Mouse (Mus musculus) macrophage (primary cell): Measurements from ENCODE around the gene Serpini2. TPM values are rescaled to one million over a fixed set of nuclear protein-coding genes. Genes with fewer than 3 reads are reported as not detected.
"Not testable (repeated sequence)": the region's sequence is repeated elsewhere in the genome, so short reads cannot be mapped to it uniquely, and the experiment has no call there.

ENCODE experiments used
- H3K27ac ChIP-seq: fragments of 350-480 bp; formaldehyde crosslinking; 2 replicates; pipeline ENCODE4 v1.9.0; 2021
- H3K36me3 ChIP-seq: fragments of 350-480 bp; formaldehyde crosslinking; 2 replicates; pipeline ENCODE4 v1.9.0; 2021; ENCODE audit errors: inconsistent target
- H3K4me3 ChIP-seq: fragments of 350-480 bp; formaldehyde crosslinking; 2 replicates; pipeline ENCODE4 v1.9.0; 2021; ENCODE audit errors: inconsistent target
- H3K79me2 ChIP-seq: fragments of 350-480 bp; formaldehyde crosslinking; 2 replicates; pipeline ENCODE4 v1.9.0; 2021; ENCODE audit errors: inconsistent target
- WGBS: methylation state at CpG from one replicate; pipeline ENCODE4 v1.1.7; 2026; ENCODE audit warnings: inconsistent platforms; ENCODE audit not compliant: missing documents; 5-methylcytosine and 5-hydroxymethylcytosine counted together
- polyA plus RNA-seq: library from polyadenylated mRNA; stranded (reverse); fragments of 250-400 nt; gene quantifications from 3 replicates; pipeline ENCODE4 v1.2.4, GENCODE M21; 2018; ENCODE audit warnings: inconsistent platforms
- total RNA-seq, 78 experiments: library from RNA; depleted of rRNA; stranded (reverse); fragments of 250-400 nt; gene quantifications; 1 replicate in 9 of 78; 2 replicates in 24 of 78; 3 replicates in 43 of 78; 4 replicates in 2 of 78; pipeline ENCODE4 v1.2.4; 2018; ENCODE audit warnings: inconsistent platforms in 56 of 78

Gene Serpini2
- total RNA-seq (2018; cell fraction: chromatin; rRNA removed): not detected
- total RNA-seq (2018; cell fraction: cytosol; rRNA removed): not detected
- total RNA-seq (2018; cell fraction: nucleus; rRNA removed): not detected
- polyA plus RNA-seq: not detected in 3 replicates

DNA sequence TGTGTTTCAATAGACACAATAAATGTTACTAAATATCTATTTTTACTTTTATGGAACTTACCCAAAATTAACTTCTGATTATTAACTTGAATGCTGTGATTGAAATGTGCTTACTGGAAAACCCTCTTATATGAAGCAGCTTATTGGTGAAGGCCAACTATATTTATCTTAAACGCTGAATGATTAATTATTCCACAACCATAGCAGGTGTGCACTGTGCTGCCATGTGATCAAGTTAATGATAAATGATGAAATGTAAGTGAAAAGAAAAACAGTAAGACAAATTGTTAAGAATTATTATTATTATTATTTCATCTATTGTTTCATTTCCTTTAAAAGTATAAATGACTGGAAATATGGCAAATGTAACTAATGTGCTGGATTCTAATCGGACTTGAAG is at the start of gene Serpini2:
Serpini2 (minus strand) TSS at position 101 of the 400 bp plus-strand sequence.
- Histone ChIP-seq H3K27ac (no peak within 1 kb of the TSS), H3K79me2 (no peaks in the 10 kb centered on the region), H3K4me3 (no peak within 1 kb of the TSS), H3K36me3 (no peaks in the 10 kb centered on the region)
- WGBS: 100% methylated on average over 2 of the region's 2 CpGs

DNA sequence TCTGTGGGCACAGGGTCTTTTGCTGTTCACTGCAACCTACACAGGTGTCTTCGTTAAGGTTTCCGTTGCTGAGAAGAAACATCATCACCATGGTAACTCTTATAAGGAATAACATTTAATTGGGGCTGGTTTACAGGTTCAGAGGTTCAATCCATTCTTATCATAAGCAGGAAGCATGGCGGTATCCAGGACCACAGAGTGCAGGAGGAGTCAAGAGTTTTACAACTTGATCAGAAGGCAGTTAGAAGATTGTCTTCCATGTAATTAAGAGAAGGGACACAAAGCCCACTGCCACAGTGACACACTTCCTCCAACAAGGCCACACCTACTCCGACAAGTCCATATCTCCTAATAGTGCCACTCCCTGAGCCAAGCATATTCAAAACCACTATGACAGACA is 39.0 kb upstream of the Serpini2 start:
- H3K79me2 ChIP-seq: no peaks in the 10 kb centered on the region
- H3K36me3 ChIP-seq: no peaks in the 10 kb centered on the region
- no peak overlapping the region for H3K27ac ChIP-seq
- H3K4me3 ChIP-seq: no peak overlapping the region
- WGBS: 91% methylated on average over 4 of the region's 4 CpGs

DNA sequence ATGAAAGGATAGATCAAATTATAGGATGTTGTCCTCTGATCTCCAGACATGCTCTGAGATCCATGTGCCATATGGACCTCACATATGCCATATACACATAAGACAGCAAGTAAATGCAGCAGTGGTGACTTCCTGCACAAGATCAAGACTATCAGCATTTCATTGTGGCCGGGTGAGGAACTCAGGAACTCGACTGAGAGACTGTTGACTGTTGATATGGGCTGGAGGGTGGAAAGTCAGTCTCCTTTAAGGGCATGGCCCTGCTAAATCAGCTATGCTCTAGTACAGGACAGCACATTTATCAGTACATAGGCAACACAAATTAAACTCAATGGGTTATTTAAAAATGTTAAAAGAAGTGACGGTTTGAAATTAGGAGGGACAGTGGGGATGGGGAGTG is 38.4 kb upstream of the Serpini2 start:
- no peak overlapping the region for H3K27ac ChIP-seq
- WGBS: 45% methylated on average over 3 of the region's 3 CpGs
- H3K36me3 ChIP-seq: no peaks in the 10 kb centered on the region
- no peak overlapping the region for H3K4me3 ChIP-seq
- H3K79me2 ChIP-seq: no peaks in the 10 kb centered on the region

DNA sequence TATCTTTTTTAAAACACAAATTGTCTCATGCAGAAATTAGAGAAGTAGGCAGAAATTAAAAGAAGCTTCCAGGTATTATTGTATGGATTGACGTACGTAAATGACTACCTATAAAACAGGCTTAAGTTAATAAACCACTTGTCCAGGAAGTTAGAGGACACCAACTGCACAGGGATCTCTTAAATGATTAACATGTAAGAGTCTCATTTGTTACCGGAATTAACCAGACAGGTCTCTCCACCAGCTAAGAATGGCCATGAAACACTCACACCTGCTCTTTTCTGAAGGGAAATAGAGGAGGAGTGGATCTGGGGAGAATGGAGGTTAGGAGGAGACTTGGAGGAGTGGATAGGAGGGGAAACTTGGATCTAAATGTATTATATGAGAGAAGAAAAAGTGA is 35.7 kb upstream of the Serpini2 start:
- Histone ChIP-seq H3K36me3 (no peaks in the 10 kb centered on the region), H3K4me3 (no peak overlapping the region), H3K27ac (no peak overlapping the region), H3K79me2 (no peaks in the 10 kb centered on the region)
- 100% methylated on average over 3 of the region's 3 CpGs for WGBS

DNA sequence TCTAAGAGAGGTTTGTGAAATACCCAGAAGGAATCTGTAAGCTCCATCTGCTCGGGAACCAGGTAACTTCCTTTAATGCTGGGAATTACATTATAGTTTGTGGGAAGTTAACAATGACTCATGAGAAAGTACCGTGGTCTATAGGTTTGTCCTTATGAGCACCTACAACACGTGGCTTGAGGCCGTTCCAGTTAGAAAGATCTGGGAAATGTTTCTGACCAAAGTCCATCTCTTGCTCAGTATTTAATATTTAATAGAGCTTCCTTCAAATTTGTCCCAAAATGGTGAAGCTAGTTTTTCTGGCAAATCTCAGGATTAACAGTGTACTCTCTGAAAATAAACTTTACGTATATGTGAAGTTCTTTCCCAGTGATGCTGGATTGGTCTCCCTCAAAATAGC is 34.7 kb upstream of the Serpini2 start:
- 89% methylated on average over 5 of the region's 5 CpGs for WGBS
- Histone ChIP-seq H3K27ac (no peak overlapping the region), H3K36me3 (no peaks in the 10 kb centered on the region), H3K79me2 (no peaks in the 10 kb centered on the region), H3K4me3 (no peak overlapping the region)

DNA sequence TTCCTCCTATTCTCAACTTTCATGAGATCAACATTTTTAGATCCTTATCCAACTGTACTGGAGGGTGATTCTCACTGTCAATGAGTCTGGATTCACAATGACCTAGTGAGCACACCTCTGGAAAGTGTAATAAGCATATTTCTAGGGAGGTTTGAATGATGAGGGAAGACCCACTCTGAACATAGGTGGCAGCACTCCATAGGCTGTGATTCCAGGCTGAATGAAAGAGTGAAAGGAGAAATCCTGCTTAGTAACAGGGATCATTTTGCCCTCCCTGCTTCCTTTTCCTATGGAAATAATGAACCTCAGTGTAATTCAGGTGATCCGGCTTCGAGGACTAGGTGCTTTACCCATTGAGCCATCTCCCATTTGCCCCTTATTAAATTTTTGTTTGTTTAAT is 31.2 kb upstream of the Serpini2 start:
- H3K27ac ChIP-seq: no peak overlapping the region
- H3K36me3 ChIP-seq: no peaks in the 10 kb centered on the region
- H3K79me2 ChIP-seq: no peaks in the 10 kb centered on the region
- WGBS: 87% methylated on average over 2 of the region's 2 CpGs
- H3K4me3 ChIP-seq: no peak overlapping the region

DNA sequence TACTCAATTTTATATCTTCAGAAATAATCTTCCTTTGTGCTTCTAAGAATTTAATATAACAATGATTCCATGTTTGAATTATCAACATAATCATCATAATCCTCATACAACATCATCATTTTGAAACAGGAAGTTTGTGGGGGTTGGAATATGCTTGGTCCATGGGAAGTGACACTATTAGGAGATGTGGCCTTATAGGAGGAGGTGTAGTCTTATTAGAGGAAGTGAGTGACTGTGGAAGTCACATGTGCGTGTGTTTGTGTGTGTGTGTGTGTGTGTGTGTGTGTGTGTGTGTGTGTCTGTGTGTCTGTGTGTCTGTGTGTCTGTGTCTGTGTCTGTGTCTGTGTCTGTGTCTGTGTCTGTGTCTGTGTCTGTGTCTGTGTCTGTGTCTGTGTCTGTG is 29.6 kb upstream of the Serpini2 start:
- not testable (repeated sequence) for H3K36me3 ChIP-seq, H3K4me3 ChIP-seq, H3K27ac ChIP-seq, H3K79me2 ChIP-seq
- WGBS: no CpG with 5 or more reads among the region's 1 CpGs

DNA sequence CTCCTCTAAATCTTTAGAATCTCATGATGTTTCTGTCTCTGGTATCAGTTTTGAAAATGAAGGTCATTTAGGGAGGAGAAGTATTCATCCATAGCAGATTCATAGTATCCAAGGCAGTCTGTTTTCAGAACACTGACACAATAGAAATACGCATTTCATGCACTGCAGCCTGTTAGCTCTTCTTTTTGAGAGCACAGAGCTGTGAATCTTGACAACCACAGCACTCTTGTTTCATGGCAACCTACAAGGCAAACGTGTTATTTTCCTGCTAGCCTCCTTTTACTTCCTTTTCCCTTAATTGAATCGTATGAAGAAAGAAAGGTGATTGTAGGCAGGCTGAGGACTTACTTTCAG is 27.9 kb upstream of the Serpini2 start:
- Histone ChIP-seq H3K4me3 (no peak overlapping the region), H3K79me2 (no peaks in the 10 kb centered on the region), H3K27ac (peak overlapping the region; percentile 64), H3K36me3 (no peaks in the 10 kb centered on the region)
- WGBS: 56% methylated on average over 2 of the region's 3 CpGs

DNA sequence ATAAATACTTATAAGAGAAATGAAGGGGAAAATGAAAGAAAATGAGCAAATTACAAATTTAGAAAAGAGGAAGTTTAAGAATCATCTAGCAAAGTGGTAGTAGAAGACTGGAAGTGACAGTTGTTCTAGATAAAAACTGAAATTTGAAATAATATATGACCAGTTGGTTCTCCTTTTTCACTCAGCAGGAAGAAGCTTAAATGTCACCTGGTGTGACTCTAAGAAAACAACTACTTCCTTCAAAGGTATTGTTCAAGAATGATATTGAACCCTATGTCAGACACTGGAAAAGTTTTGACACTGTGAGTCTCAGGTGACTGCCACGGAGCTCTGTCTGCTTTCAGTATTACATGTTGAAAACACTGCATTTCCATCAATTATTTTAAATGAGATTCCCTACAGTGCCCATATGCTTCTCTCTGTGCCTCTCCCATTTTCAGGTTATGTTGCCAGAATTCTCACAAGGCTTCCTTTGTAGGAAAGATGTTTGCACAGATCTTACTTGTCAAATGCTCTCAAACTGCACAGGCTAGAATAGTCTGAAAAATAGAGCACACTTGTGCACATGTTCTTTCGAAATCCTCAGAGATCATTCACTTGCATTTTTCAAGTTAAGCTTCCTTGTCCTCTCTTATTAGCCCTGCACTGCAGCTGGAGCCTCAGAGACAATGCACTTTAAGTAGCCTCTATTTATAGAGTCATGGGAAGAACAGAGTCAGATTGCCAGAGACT is 27.3 kb upstream of the Serpini2 start:
- Histone ChIP-seq H3K27ac (peak overlapping the region; percentile 64), H3K36me3 (no peaks in the 10 kb centered on the region), H3K79me2 (no peaks in the 10 kb centered on the region), H3K4me3 (no peak overlapping the region)
- WGBS: 18% methylated on average over 2 of the region's 2 CpGs

DNA sequence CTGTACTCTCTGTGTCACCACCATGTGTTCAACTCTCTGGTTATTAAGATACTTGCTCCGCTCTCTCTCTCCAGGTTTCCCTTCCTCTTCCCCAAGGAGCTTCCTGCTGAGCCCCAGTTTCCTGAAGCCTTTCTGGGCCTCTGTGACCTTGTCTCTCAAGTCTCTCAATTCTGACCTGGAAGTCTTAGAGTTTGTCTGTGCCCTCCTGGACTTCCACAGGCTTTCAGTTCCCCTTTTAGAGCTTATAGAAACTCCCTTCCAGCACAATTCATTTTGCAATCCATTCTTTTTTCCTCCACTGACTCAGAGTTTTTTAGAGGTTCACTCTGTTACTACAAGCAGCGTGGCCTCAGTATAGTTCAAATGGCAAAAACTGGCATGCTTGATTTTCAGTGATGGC is 23.4 kb upstream of the Serpini2 start:
- Histone ChIP-seq H3K79me2 (no peaks in the 10 kb centered on the region), H3K36me3 (no peaks in the 10 kb centered on the region), H3K27ac (peak overlapping the region; percentile 61), H3K4me3 (no peak overlapping the region)
- 3% methylated on average over 2 of the region's 2 CpGs for WGBS

DNA sequence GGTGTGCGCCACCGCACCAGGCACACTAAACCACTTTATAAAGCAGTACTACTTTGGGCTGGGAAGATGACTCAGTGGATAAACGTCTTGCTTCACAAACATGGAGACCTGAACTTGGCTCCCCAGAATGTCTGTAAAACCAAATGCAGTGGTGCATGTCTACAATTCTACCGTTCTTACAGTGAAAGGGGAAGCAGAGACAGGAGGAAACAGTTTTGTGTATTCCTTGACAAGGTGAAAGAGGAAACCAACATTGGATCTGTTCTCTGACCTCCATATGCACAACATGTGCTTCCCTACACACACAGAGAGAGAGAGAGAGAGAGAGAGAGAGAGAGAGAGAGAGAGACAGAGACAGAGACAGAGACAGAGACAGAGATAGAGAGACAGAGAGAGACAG is 7.6 kb upstream of the Serpini2 start:
- no peak overlapping the region for H3K27ac ChIP-seq
- H3K4me3 ChIP-seq: no peak overlapping the region
- no peaks in the 10 kb centered on the region for H3K79me2 ChIP-seq
- no peaks in the 10 kb centered on the region for H3K36me3 ChIP-seq
- WGBS: 67% methylated on average over 4 of the region's 4 CpGs

DNA sequence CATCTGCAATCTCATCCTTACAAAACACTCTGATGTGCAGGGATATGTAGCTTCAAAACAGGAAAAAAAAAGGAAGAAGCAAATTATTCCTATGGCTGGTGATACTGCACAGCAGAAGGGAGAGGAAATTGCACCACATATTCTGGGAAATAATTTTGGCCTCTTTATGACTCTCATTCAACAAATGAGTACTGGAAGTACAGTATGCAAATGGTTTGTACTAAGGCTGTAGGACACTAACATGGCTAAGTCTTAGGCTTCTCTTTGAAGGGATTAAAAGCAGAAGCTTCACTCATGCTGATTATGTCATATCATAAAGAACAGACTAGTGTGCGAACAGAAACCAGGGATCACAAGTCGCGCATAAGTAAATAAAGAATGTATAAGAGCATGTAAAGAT is 6.6 kb upstream of the Serpini2 start:
- H3K36me3 ChIP-seq: no peaks in the 10 kb centered on the region
- no peaks in the 10 kb centered on the region for H3K79me2 ChIP-seq
- H3K4me3 ChIP-seq: no peak overlapping the region
- 86% methylated on average over 3 of the region's 3 CpGs for WGBS
- no peak overlapping the region for H3K27ac ChIP-seq

DNA sequence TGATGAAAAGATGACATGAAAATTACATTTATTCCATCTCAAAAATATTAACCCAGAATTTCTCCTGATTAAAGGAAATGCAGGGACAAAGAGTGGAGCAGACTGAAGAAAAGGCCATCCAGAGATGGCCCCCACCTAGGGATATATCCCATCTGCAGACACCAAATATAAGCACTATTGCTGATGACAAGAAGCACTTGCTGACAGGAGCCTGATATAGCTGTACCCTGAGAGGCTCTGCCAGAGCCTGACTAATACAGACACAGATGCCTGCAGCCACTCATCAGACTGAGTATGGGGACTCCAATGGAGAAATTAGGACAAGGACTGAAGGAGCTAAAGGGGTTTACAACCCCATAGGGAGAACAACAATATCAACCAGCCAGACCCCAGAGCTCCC is 5.2 kb upstream of the Serpini2 start:
- H3K4me3 ChIP-seq: no peak overlapping the region
- H3K27ac ChIP-seq: no peak overlapping the region
- no peaks in the 10 kb centered on the region for H3K79me2 ChIP-seq
- H3K36me3 ChIP-seq: no peaks in the 10 kb centered on the region

DNA sequence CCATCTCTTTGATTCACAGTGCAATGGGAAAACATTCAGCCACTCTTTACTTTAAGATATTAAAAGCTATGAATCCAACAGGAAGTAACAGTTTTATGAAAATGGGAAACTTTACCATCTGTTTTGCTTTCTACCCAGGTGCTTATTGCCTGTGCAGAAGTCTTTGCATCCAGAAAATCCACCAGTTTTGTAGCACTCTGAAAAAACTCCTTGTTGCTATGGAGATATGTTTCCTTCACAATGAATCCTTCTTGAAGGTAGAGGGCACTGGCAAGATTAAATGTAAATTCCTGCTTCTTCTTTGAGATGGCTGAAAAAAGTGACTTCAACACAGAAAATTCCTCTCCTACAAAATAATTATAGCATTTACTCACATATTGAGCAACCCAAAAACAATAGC is 10.5 kb downstream of the Serpini2 start:
- Histone ChIP-seq H3K4me3 (no peak overlapping the region), H3K36me3 (no peaks in the 10 kb centered on the region), H3K79me2 (no peaks in the 10 kb centered on the region), H3K27ac (no peak overlapping the region)

DNA sequence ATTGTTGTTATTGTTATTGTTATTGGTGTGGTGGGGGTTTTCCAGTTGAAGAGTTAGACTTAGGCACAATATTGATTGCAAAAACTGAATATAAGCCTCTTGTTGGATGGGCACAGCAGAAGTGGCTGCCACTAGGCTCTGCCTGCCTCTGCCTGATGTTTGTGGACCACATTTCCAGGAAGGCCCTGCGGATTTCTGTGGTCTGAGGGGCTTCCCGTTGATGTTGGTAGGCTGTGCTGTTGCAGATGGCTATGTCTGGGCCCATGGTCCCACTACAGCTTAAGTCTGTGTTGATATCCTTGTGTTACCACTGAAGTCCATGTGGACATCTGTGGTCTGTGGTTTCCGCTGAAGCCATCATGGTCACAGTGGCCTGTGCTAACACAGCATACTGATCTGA is 50.2 kb downstream of the Serpini2 start:
- WGBS: 58% methylated on average over 3 of the region's 3 CpGs
- H3K27ac ChIP-seq: no peak overlapping the region
- H3K4me3 ChIP-seq: no peak overlapping the region
- no peaks in the 10 kb centered on the region for H3K36me3 ChIP-seq
- H3K79me2 ChIP-seq: no peaks in the 10 kb centered on the region

DNA sequence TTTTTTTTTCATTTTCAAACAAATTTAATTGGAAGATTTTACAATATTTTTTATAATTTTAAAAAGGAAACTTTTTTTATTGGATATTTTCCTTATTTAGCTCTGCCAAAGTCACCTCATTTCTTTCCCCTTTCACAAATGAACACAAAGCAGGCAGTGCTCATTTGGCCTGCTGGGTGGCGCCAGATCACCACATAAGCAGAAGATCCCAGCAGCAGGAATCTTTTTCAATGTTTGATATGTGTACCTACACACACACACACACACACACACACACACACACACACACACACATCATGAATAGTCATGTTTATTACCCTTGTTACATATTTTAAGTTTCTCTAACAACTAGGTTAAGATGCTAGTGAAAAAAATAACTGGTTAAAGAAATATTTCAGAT is 50.7 kb downstream of the Serpini2 start:
- no peak overlapping the region for H3K27ac ChIP-seq
- H3K36me3 ChIP-seq: no peaks in the 10 kb centered on the region
- no peaks in the 10 kb centered on the region for H3K79me2 ChIP-seq
- WGBS: 0% methylated on average over 1 of the region's 1 CpGs
- H3K4me3 ChIP-seq: no peak overlapping the region
